Mouse (Mus musculus): Measurements from ENCODE around the gene Smim15. TPM values are rescaled to one million over a fixed set of nuclear protein-coding genes. Genes with fewer than 3 reads are reported as not detected.

Gene Smim15
- polyA plus RNA-seq (2021; fragmentation: Nextera tagmentation) = 65.1 and 80.0 TPM in 2 replicates
- long read RNA-seq, experiment 1, transcript Smim15-205 (3 exons, 2,097 nt) = minor isoform, 7 of 113 reads
- long read RNA-seq, experiment 1, transcript Smim15-203 (2 exons, 830 nt) = minor isoform, 9 of 113 reads
- long read RNA-seq, experiment 1, transcript Smim15-201 (3 exons, 1,918 nt) = major isoform, 80 of 113 reads
- long read RNA-seq, experiment 1, partial matches to known transcripts = 12 of 113 reads
- long read RNA-seq, experiment 1, other reads (novel, unspliced or antisense) = 1 of 113 reads
- long read RNA-seq, experiment 2, transcript Smim15-205 (3 exons, 2,097 nt) = minor isoform, 29 of 342 reads
- long read RNA-seq, experiment 2, transcript Smim15-203 (2 exons, 830 nt) = minor isoform, 16 of 342 reads
- long read RNA-seq, experiment 2, transcript Smim15-206 (3 exons, 1,092 nt) = minor isoform, 21 of 342 reads
- long read RNA-seq, experiment 2, transcript Smim15-201 (3 exons, 1,918 nt) = major isoform, 270 of 342 reads
- long read RNA-seq, experiment 2, partial matches to known transcripts = 5 of 342 reads
- long read RNA-seq, experiment 2, other reads (novel, unspliced or antisense) = 1 of 342 reads

DNA sequence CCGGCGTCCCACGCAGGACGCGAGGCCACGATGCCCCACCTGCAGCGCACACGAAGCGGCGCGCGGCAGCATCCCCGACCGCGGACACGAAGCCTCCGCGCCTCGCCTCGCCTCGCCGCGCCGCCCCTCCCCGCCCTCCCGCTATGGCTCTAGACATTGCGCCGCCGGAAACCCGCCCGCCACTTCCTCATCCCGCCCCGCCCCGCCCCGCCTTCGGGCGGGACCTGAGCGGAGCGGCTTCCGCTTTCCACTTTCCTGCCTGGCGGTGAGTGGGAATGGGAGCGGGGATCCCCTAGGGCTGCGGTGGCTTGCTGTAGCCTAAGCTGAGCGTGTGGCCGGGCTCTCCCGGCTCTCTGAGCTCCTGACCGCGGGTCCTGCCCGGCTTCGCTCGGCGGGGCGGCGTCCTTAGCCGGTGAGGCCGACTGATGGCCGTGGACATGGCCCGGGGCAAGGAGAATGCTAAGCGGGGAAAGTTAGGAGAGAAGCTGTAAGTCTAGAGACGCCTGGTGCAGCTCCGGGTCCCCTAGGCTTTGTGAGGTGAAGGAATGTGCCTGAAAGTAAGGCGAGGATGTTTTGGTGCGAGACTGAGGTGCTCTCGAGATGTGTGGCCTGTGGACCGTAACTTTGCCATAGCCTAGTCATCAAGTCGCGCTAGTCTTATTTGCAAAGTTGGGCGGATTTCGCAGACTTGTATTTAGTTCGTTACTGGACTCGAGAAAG, at the start of gene Smim15:
Gene Smim15, plus strand, starts transcription at position 225 of the 720 bp plus-strand sequence.

Other genes starting within 250 kb of the Smim15 start
- 80.3 and 98.0 TPM in 2 replicates for gene Ndufaf2, start 114.2 kb downstream of the Smim15 start, polyA plus RNA-seq (2021; fragmentation: Nextera tagmentation)
- 5.8 and 7.2 TPM in 2 replicates for gene Ercc8, start 114.3 kb downstream of the Smim15 start, polyA plus RNA-seq (2021; fragmentation: Nextera tagmentation)
- gene Elovl7, start 170.0 kb downstream of the Smim15 start, polyA plus RNA-seq (2021; fragmentation: Nextera tagmentation) = 13.0 and 24.4 TPM in 2 replicates